Mouse (Mus musculus): ENCODE results near the gene Rnf220.

DNA sequence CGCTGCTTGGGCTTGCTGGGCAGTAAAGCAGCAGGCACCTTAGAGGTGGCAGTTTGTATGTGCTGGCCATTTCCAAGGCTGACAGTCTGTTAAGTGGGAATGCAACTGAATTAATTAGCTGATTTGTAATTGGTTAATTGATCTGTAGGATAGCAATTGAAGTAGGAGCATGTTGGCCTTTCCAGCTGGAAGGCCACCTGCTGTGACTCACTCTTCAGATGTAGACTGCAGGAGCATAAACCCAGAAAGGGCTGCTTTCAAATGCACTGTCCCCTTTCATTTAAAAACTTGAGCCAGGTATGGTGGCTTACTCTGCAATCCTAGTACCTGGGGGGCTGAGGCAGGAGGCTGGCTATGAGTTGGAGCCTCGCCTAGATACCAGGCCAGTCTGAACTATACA lies 171.8 kb downstream of the Rnf220 start:
- TF ChIP-seq CTCF (IDR thresholded peaks at IDR 0.05; ENCODE audit: low read depth, low read length), result no peak
- TF ChIP-seq POLR2A (IDR thresholded peaks at IDR 0.05; ENCODE audit: extremely low read depth, insufficient read depth, low read length), result no peak

Data from liver, adult 2 months (tissue).